Mouse (Mus musculus) thymus, postnatal 10 days (tissue): Measurements from ENCODE around the gene Smdt1.

Experiments used
- DNase-seq, 2 experiments: peaks; one replicate each; pipeline ENCODE4 v3.0.0; 2021; ENCODE audit warnings: low spot score in 2 of 2

Gene Smdt1

GRCm38 (mm10) chr15:82338593-82339112, at the start of gene Smdt1, which contains the start of the genes Naga and Pheta2:
Gene Smdt1 (plus strand): TSS chr15:82338959.
Gene Naga (minus strand): TSS chr15:82338925.
Gene Pheta2 (plus strand): TSS chr15:82338942.
- DNase-seq = peak; percentile 95 to 96

DNA sequence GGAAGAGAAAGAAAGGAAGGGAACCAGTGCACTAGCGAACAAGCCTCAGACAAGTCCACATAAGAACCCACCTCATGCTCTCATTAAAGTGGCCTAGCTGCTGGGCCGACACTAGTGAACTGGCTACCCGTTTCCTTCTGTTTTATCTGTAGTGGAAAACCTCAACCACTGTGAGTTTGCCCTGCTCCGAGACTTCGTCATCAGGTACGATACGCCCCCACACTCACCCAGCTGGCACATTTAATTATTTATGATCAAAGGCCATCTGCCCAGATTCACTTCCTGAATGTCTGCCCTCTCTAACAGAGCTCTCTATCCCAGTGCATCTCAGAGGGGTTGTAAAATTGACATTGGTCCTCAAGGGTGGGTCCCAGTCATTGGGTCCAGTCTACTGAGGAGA, 48.5 kb upstream of the Smdt1 start:
- no peak for DNase-seq

GRCm38 (mm10) chr15:82292851-82293250, 45.9 kb upstream of the Smdt1 start:
- DNase-seq = no peak

DNA sequence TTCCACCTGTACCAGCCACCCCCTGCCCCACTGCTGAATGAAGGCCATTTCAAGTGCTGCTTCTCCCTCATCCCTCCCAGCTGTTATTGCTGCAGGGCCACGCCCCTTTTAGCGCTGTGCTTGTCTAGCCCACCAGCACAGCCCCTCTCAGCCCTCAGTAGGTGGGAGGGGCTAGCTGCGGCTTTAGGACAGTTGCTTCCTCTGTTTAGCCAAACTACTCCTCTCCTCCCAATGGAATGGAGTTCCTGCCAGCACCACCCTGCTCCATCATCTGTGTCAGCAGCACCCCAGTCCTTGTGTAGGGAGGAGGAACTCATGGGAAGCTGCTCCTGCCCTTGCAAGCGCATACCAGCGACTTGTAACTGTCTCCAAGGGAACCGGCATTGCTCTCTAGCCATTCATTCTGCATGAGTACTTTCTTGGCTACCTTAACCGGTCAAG, 45.5 kb upstream of the Smdt1 start:
- no peak for DNase-seq

DNA sequence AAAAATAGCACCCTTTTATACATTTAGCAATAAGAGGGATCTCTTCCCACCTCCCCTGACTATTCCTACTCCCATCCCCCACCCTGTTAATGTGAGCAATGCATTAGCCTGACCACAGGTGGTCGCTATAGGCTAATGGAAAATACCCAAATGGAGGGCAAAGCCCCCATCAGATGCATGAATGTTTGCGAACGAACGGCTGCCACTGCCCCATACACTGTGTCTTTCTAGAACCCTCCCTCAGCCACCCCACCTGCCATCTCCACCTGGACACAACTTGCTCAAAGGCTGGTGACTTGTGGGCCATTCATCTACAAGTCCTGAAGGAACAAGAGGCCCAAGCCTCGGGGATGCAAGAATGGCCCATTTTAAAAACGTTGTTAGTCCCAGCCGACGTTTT, 44.7 kb upstream of the Smdt1 start:
- no peak for DNase-seq

- DNase-seq = no peak
These were observed 39.8 kb upstream of the Smdt1 start, which contains the start of gene Wbp2nl for GRCm38 (mm10) chr15:82298764-82299561. Gene Wbp2nl (plus strand): TSS chr15:82298954.

- no peak for DNase-seq
These were observed 31.7 kb upstream of the Smdt1 start for GRCm38 (mm10) chr15:82307107-82307506.

DNA sequence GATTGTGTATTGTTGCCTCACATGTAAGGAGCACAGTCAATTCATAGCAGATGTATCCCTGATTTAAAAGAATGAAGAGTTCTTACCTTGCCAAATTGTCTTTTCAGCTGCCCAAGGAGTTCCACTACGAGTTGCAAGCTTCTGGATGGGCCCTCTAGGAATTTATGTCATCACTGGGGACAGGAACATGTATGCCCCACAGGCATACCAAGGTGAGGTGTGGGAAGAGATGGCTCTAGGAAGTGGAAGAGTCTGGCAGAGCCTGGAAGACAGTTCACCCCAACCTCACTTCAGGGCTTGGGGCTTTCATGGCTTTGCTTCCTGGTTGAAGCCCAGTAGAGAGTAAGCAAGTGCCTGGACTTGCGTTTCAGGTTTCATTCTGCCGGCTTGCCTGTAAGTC, 30.3 kb upstream of the Smdt1 start:
- no peak for DNase-seq

- no peak for DNase-seq
These were observed 20.9 kb upstream of the Smdt1 start for GRCm38 (mm10) chr15:82317839-82318238.

DNA sequence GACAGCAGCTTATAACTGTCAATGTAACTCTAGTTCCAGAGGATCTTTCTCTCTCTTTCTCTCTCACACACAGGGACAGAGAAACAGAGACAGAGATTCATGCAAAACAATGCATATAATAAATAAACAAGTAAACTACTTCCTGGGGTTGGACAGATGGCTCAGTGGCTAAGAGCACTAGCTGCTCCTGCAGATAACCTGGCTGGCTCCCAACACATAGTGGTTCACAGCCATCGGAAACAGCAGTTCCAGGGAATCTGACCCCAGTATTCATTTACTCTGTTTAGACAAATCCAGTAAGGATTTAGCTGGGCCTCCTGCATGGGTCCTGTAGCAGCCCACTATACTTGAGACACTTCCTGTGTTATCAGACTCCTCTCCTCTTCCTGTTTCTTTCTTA, 19.1 kb upstream of the Smdt1 start:
- DNase-seq = no peak

- no peak for DNase-seq
These were observed 16.6 kb upstream of the Smdt1 start for GRCm38 (mm10) chr15:82322195-82322594.

DNA sequence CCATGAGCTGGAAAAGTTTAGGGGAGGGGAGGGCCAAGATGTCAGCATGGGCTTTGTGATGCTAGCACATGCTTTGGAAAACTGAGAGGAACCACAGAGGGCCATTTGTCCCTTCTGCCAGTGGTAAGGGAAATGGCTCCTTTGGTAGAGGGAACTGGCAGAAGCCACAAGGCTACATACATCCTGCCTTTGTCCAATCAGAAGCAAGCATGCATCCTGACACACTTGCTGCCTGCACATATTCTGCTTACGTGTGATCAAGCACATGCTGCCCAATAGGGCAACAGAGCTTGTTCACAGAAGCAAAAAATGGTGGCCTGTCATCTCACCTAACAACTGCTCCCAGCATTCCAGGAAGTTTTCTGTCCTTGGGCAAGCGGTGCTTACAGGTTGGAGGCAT, 13.4 kb upstream of the Smdt1 start:
- DNase-seq = no peak

- DNase-seq = no peak
These were observed 3.6 kb upstream of the Smdt1 start for GRCm38 (mm10) chr15:82335194-82335593.

GRCm38 (mm10) chr15:82336629-82337028, 2.1 kb upstream of the Smdt1 start:
- DNase-seq = no peak

DNA sequence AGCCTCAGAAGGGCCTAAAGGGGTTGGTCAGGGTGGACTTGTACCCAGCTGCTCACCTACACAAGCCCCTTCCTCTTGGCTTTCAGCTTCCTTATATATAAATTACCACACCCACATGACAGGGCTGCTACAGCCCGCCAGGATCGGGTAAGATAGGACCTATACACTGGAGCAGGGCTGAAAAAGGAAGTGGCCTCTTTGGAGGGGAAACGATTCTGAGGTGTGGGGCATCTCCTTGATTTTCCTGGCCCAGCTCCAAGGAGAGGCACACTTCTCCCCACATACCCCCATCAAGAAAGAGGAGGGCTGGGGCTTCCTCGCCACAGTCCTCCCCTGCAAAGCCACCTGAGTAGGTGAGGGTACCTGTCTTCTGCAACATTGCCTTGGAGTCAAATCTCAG, 884 bp upstream of the Smdt1 start:
- no peak for DNase-seq

DNA sequence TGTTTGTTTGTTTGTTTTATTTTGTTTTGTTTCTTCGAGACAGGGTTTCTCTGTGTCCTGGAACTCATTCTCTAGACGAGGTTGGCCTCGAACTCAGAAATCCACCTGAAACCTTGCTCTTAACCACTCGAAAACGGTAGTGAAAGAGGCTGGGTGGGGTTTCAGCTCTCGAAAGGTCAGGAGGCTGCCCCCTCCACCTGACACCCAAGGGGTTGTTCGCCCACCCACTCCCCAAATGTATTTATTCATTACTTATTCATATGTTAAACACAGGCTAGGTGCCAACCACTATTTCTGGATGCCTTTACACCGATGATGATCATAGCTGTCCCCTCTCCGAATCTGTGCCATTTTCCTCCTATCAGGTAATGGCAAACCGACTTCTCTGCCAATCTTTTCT, 391 bp downstream of the Smdt1 start:
- DNase-seq = no peak

DNA sequence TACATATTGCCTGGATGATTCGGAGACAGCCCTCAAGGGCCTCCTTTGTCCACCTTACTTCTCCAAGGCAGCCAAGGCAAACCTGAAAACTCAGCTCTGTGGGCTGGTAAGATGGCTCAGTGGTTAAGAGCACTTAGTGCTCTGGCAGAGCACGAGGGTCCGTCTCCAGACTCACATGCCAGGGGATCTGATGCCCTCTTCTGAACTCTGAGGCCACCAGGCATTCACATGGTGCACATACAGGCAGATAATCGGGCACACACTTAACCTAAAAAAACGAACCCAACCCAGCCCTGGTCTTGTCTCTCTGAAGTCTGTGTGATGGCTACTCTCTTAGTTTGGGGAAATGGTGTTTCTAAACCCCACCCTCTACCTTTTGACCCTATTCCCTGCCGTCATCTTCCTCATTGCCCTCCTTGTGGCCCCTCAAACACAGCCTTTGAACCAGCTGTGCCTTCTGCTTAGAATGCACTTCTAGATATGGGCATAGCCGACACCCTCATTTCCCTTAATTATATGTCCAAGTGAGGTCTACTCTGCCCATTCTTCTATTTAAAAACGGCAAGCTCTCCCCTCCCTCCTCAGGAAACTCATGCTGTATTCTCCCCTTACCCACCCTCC, 985 bp downstream of the Smdt1 start:
- DNase-seq = no peak

DNA sequence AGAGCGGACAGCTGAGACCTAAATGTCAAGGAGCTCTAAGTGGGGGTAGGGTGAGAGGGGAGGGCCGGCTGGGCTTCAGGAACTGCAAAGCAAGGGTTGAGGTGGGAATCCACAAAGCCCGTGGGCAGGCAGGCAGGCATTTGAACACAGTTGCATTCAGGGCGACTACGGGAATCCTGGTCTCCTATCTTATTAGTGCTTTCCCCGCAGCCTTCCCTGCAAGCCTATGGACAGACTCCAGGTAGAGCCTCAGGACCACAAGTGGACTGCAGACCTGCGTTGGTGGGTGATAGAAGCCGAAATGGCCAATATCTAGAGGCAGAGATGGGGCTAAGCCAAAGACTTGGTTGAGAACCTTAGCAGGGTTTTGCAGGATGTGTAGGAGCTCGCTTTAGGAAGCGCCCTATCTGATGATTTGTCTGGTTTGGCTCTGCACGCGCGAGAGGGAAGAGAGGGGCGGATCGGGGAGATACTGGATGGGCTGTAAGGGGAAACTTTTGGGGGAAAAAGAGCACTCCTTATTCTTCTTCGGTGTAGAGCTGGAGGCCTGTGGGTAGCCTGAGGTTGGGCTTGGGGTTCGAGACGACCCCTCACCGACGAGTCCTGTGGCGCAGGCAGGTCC, 1.8 kb downstream of the Smdt1 start:
- no peak for DNase-seq

DNA sequence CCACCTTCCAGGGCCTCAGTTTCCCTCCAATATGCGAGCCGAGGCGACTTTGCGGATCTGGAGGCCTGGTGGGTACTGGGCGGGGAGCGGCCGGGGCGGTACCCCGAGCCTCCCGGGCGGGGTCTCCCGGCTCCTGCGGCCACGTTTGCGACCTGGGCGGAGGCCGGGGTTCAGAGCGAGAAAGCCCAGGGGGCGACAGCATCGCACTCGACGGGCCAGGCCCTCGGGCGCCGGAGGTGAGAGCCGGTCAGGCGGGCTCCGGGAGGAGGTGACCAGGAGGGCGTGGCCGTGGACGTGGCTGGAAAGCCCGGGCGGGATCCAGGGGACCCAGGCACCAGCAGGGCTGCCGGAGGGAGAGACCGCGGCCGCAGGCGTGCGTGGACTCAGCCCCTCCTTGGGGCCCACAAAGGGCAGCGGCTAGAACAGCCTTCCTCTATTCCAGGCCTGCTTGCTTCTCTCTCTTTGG, 2.3 kb downstream of the Smdt1 start:
- peak in 1 of 2 experiments; percentile 35 for DNase-seq

DNA sequence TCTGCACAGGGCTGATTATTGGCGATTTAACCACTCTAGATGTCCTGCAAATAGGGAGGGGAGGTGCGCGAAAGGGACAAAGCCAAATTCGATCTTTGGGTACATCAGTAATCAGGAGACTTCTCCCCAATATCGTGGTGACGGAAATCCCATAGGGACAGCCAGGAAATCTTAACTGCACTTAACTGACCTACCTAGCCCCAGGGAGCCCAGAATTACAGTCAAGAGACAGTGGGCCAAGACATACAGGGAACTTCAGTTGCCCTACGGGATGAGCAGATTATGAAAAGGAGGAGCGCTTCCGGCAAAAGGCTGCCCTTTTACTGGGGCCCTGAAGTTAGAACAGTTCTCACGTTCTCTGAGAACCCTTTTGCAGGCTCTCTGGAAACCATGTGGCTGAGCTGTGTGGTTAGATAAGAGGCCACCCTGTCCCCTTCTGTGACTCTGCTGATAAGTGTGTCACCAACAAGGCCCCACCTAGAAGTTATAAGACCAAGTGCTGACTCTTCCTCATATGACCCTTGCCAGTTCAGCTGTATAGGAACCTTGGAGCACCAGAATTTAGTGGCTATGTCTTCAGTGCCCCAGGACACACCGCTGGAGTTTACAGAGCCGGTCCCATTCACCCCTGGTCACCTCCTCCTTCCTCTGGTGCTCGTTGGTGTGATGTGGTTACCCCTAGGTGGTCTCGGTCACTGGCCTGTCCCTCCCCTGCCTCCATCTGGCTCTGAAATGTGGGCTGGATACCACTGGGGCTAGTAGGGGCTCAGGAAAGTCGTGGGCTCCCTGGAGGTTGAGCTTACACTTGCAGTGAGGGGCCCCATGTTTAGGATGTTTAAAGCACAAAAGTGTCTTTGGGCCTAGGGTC, 3.1 kb downstream of the Smdt1 start:
- DNase-seq = no peak

DNA sequence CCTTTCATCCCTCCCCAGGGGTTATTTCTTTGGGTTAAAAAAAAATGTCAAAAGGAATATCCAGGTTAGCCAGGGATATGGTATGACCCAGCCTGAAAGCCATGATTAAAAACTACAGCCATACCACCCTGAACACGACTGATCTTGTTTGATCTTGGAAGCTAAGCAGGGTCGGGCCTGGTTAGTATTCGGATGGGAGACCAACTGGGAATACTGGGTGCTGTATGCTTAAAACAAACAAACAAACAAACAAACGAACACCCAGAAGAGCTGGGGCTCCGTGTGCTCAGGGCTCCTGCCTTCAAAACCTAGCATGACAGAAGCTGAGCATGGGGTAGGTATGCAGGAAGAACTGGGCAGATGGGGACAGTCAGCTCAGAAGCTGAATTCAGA, 3.8 kb downstream of the Smdt1 start:
- DNase-seq = no peak
